Mouse (Mus musculus) cerebellum, adult 2 months (tissue): ENCODE measurements around the gene Tmem231. TPM values are rescaled to one million over a fixed set of nuclear protein-coding genes. Genes with fewer than 3 reads are reported as not detected.

Experiments
- DNase-seq, 2 experiments: peaks; one replicate each; pipeline ENCODE4 v3.0.0; 2021
- H3K27ac ChIP-seq: fragments of 200-500 bp; 2 replicates; pipeline ENCODE4 v1.5.1; 2012; ENCODE audit warnings: low read length, control low read depth, inconsistent platforms; ENCODE audit not compliant: insufficient read depth
- H3K27me3 ChIP-seq: fragments of 200-500 bp; 2 replicates; pipeline ENCODE4 v1.6.1; 2012; ENCODE audit warnings: inconsistent platforms, mild to moderate bottlenecking, low read length, moderate library complexity; ENCODE audit not compliant: control insufficient read depth, insufficient read depth
- H3K4me1 ChIP-seq: fragments of 200-500 bp; 2 replicates; pipeline ENCODE4 v1.6.1; 2011; ENCODE audit warnings: low read length; ENCODE audit not compliant: control insufficient read depth, insufficient read depth
- H3K4me3 ChIP-seq: fragments of 200-500 bp; replicated peaks from 2 replicates; pipeline ENCODE3; 2011; ENCODE audit warnings: mild to moderate bottlenecking, low read depth, low read length, control low read depth; ENCODE audit not compliant: insufficient read depth
- CTCF ChIP-seq: fragments of 200-500 bp; IDR thresholded peaks from 2 replicates; pipeline ENCODE4 v1.5.1; 2011; ENCODE audit warnings: low read depth, mild to moderate bottlenecking, control low read depth, low read length, moderate library complexity, borderline replicate concordance; ENCODE audit not compliant: insufficient read depth
- POLR2A ChIP-seq: fragments of 200-500 bp; IDR thresholded peaks from 2 replicates; pipeline ENCODE4 v1.6.1; 2011; ENCODE audit warnings: low read length, control low read depth, borderline replicate concordance; ENCODE audit not compliant: insufficient read depth
- WGBS: fragments of 180-500 bp; shearing (Covaris S2); methylation state at CpG from one replicate; pipeline ENCODE4 v1.1.7; 2018; 5-methylcytosine and 5-hydroxymethylcytosine counted together
- polyA plus RNA-seq: library from polyadenylated mRNA; depleted of rRNA; stranded (reverse); fragments of >200 nt; gene quantifications from 2 replicates; pipeline ENCODE4 v1.2.3, GENCODE M21; 2012

The Tmem231 gene
- polyA plus RNA-seq, 1 experiment: 15.1 TPM

DNA sequence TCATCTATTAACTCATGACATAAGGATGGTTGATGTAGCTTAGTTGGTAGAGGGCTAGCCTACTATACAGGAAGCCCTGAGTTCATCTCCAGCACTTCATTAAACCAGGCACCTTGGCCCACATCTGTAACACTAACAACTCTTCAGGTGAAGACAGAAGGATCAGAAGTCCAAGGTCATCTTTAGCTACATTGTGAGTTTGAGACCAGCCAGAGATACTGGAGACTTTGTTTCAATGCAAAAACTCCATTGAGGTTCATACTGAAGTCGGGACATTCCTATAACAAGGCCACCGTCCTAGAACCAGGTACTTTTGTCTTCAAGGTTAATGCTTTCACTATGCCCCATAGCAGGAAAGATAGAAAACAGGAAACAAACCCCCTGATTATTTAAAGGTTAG is 520 bp upstream of the Tmem231 start:
- H3K27me3 ChIP-seq: no peaks in the 10 kb centered on the region
- H3K27ac ChIP-seq: no peak overlapping the region
- DNase-seq: no peak
- TF ChIP-seq CTCF (no peak), POLR2A (no peak)
- WGBS: 91% methylated on average over 2 of the region's 2 CpGs
- H3K4me1 ChIP-seq: peaks cover 3% of the 10 kb centered on the region; the same call in 1 of the 2 replicates
- no peak overlapping the region for H3K4me3 ChIP-seq

DNA sequence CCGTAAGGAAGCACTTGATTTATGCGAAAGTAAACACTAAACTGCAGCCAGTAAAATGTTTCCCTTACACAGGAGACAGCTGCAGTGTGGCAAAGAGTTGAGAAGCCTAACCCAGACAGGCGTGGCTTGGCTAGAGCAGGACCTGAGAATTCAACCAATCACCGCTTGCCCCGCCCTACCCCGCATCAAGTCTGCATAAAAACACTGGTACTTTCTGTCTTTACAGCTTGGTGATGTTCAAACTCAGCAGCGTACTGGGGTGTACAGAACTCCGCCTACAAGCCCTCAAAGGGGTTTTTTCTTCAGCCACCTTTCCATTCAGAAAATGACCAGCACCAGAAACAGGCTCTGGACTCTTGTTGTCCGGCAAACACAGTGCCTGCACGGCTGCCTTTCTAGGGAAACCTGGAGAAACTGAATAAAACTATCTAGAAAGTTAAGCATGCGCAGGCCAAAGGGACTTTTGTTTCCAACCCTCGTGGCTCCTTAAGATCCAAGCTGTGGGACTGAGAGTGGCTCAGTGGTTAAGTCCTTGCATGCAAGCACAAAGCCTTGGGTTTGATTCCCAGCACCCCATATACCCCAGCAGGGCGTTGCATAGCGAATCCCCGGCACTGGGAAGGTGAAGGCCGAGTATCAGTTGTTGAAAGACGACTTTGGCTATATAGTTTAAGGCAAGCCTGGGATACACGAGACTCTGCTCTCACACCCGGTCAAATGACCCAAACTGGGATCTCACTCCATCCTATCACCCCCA is 923 bp downstream of the Tmem231 start:
- peak; percentile 63 to 75 for DNase-seq
- TF ChIP-seq CTCF (no peak), POLR2A (no peak)
- peaks cover 3% of the 10 kb centered on the region; the same call in 1 of the 2 replicates for H3K4me1 ChIP-seq
- peak overlapping the region; percentile 87 for H3K27ac ChIP-seq
- peak overlapping the region; percentile 86 for H3K4me3 ChIP-seq
- WGBS: 11% methylated on average over 19 of the region's 19 CpGs
- H3K27me3 ChIP-seq: no peaks in the 10 kb centered on the region

DNA sequence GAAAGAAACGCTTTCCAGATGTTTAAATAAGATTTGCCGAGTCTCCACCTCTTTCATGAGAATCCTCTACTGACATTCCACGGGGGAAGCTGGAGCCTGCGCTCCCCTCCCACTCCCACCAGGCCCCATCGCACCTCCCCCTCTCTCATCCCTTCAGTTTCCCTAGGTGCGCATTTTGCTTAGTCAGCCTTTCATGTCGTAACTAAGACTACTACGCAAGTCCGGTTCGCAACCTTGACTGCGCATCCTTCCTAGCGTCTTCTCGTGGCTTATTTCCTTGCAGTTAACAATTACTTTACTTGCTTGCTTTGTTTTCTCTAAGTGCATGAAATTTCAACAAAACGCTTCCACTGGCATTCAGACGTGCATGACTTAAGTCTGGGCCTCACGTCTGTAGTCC is 2.0 kb downstream of the Tmem231 start:
- TF ChIP-seq POLR2A (no peak), CTCF (no peak)
- H3K4me3 ChIP-seq: no peak overlapping the region
- 84% methylated on average over 16 of the region's 16 CpGs for WGBS
- no peaks in the 10 kb centered on the region for H3K27me3 ChIP-seq
- peaks cover 3% of the 10 kb centered on the region; the same call in 1 of the 2 replicates for H3K4me1 ChIP-seq
- no peak overlapping the region for H3K27ac ChIP-seq
- no peak for DNase-seq

DNA sequence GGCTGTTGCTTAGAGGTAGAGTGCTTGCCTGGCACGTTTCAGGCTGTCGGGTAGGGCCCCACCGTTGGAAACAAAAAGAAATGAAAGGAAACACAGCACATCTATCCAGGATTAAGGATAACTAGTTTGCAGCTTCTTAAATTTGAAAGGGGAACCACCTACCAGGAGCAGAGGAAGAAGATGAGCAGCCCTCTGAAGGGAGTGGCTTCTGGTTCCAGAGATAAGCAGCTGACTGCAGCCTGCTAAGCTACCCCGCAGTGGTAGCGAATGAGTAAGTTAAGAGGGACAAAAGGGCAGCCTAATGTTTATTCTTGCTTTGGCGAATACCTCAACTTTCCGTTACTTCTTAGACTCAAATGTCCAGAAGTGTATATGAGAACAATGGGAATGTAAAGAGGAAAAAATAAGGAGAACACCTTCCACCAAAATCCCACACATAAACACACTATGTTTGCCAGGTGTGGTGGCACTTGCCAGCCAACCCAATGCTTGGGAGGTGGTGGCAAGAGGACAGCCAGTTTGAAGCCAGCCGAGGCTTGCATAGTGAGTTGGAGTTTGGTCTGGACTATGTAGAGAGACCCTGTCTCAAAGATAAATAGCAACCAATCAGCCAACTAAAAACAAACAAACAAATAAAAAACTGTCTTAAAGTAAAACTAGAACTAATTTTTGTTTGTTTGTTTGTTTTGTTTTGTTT is 3.9 kb downstream of the Tmem231 start:
- 73% methylated on average over 8 of the region's 8 CpGs for WGBS
- Histone ChIP-seq H3K27ac (no peak overlapping the region), H3K4me1 (peaks cover 3% of the 10 kb centered on the region; the same call in 1 of the 2 replicates), H3K4me3 (no peak overlapping the region), H3K27me3 (no peaks in the 10 kb centered on the region)
- no peak for DNase-seq
- TF ChIP-seq CTCF (no peak), POLR2A (no peak)

DNA sequence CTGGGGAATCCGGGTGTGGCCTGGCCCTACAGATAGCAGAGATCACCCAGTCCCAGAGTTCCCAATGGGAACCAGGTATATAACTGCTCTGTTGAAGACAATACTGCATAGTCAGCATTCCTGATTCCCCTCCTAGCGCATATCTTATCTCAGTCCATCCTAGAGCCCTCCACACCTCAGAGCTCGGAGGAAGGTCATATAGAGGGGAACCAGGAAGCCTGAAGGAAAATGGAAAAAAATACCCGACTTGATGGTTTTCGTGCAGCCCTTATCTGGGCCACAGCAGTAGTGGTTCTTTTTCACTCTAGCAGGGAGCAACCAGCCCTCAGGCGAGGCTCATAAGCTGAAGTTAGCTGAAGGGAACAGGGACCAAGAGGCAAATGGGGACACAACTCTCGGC is 8.7 kb downstream of the Tmem231 start:
- Histone ChIP-seq H3K4me1 (no peaks in the 10 kb centered on the region), H3K4me3 (no peak overlapping the region), H3K27ac (no peak overlapping the region), H3K27me3 (no peaks in the 10 kb centered on the region)
- DNase-seq: no peak
- no peak for TF ChIP-seq CTCF
- no peak for TF ChIP-seq POLR2A
- 94% methylated on average over 7 of the region's 7 CpGs for WGBS

DNA sequence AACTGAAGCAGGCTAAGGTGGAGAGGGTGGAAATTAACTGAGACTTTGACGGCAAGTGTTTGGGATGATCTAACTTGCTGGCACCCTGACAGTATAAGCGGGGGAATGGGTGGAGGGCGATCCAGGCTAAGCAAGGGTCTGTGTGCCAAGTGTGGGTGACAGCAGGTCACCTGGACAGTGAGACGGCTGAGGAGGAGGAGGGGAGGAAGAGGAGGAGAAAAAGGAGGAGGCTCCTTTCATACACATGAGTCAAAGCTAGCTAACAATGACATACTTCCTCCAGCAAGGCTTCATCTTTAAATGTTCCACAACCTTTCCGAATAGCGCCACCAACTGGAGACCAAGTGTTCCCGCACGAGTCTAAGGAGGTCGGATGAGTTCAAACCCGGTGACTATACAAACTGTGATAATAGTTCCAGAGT is 10.3 kb downstream of the Tmem231 start:
- H3K27ac ChIP-seq: peak overlapping the region; percentile 82
- peak; percentile 76 to 84 for DNase-seq
- 2% methylated on average over 10 of the region's 10 CpGs for WGBS

DNA sequence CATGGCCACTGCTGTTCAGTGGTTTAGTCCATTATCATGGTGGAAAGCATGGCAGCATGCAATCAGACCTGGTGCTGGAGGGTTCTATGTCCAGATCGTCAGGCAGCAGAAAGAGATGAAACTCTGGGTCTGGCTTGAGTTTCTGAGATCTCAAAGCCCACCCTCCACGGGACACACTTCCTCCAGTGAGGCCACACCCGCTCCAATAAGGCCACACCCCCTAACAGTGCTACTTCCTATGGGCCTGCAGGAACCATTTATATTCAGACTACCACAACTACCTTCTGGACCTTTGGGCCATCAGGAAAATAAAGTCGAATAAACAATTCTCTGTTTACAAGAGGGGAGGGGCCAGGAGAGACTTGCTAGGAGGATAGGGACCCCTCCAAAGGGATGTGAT is 12.7 kb downstream of the Tmem231 start:
- H3K27ac ChIP-seq: no peak overlapping the region
- WGBS: 82% methylated on average over 4 of the region's 4 CpGs
- no peaks in the 10 kb centered on the region for H3K27me3 ChIP-seq
- H3K4me3 ChIP-seq: no peak overlapping the region
- no peaks in the 10 kb centered on the region for H3K4me1 ChIP-seq
- DNase-seq: no peak
- TF ChIP-seq CTCF (no peak), POLR2A (no peak)

More for the DNA sequence above, 10.3 kb downstream of the Tmem231 start:
- H3K27me3 ChIP-seq: no peaks in the 10 kb centered on the region
- TF ChIP-seq POLR2A (peak; percentile 62; the same call in 1 of the 2 replicates), CTCF (peak; percentile 84)
- H3K4me1 ChIP-seq: no peaks in the 10 kb centered on the region
- H3K4me3 ChIP-seq: peak overlapping the region; percentile 99

DNA sequence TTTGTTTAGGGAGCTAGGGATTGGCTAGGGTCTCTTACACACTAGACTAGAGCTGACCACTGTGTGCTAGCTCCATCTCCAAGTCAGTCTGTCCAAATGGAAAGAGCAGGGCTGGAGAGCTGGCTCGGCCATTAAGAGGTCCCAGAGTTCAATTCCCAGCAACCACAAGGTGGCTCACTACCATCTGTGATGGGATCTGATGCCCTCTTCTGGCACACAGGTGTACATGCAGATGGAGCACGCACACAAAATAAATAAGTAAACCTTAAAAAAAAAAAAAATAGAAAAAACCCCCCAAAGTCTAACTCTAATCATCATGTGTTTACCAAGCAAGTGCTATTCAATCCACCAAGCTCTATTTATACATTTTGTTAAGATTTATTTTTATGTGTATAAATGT is 14.0 kb downstream of the Tmem231 start:
- no peak for DNase-seq
- TF ChIP-seq CTCF (peak; percentile 22; the same call in 1 of the 2 replicates), POLR2A (no peak)
- Histone ChIP-seq H3K4me3 (no peak overlapping the region), H3K4me1 (no peaks in the 10 kb centered on the region), H3K27me3 (no peaks in the 10 kb centered on the region), H3K27ac (no peak overlapping the region)
- 89% methylated on average over 2 of the region's 2 CpGs for WGBS
